Mouse (Mus musculus): Measurements from ENCODE around the gene Cd79a. TPM values are rescaled to one million over a fixed set of nuclear protein-coding genes. Genes with fewer than 3 reads are reported as not detected.

The Cd79a gene
- total and polyA plus RNA-seq, 3 experiments: 0.23 to 0.61 TPM; not detected in 1

DNA sequence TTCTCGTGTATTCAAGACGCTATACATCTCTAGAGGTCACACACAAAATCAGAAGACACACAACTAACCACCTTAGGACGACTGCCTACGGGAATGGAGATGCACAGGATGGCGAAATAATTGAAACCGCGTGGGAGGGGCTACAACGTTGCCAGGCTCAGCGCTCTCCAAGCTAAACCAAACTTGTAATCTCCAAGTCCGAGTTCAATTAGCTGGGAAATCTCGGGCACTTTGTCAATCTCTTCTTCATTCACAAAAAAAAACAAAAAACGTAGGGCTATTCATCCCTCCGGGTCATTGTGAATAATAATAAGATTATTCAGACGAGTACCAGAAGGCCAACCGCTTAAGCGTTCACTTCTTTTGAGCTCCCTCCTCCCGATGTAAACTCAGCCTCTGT, 28.1 kb upstream of the Cd79a start:
- no peak overlapping the region for H3K27ac ChIP-seq (ENCODE audit: control insufficient read depth, low read depth, low read length)
- no peaks in the 10 kb centered on the region for H3K4me1 ChIP-seq (ENCODE audit: control insufficient read depth in 1 of 2, insufficient read depth in 2 of 2, low read length in 2 of 2)
- no peaks in the 10 kb centered on the region for H3K36me3 ChIP-seq (ENCODE audit: control insufficient read depth in 1 of 2, insufficient read depth in 2 of 2, low read length in 2 of 2)
- H3K4me3 ChIP-seq (ENCODE audit: control insufficient read depth in 1 of 2, insufficient read depth in 1 of 2, low read depth in 2 of 2, low read length in 2 of 2): no peak overlapping the region
- TF ChIP-seq ETS1 (IDR thresholded peaks at IDR 0.05; ENCODE audit: low read depth, low read length) (no peak), SMC3 (IDR thresholded peaks at IDR 0.05; ENCODE audit: low read depth, low read length) (no peak), ZC3H11A (IDR thresholded peaks at IDR 0.05; ENCODE audit: low read depth, low read length) (no peak), NRF1 (IDR thresholded peaks at IDR 0.05; ENCODE audit: insufficient read depth, low read depth, low read length, poor library complexity, severe bottlenecking) (no peak), RAD21 (IDR thresholded peaks at IDR 0.05; ENCODE audit: low read depth, low read length) (no peak), POLR2AphosphoS5 (IDR thresholded peaks at IDR 0.05; ENCODE audit: borderline replicate concordance, low read depth, low read length) (no peak), JUND (IDR thresholded peaks at IDR 0.05; ENCODE audit: low read depth, low read length) (no peak), RCOR1 (IDR thresholded peaks at IDR 0.05; ENCODE audit: low read depth, low read length) (no peak), NELFE (IDR thresholded peaks at IDR 0.05; ENCODE audit: low read depth, low read length) (no peak), USF1 (IDR thresholded peaks at IDR 0.05; ENCODE audit: low read depth, low read length) (no peak), POLR2A (IDR thresholded peaks at IDR 0.05; ENCODE audit: control insufficient read depth in 1 of 2, insufficient read depth in 1 of 2, low read depth in 1 of 2, low read length in 2 of 2, poor library complexity in 1 of 2) (no peak), MAZ (IDR thresholded peaks at IDR 0.05; ENCODE audit: low read depth, low read length) (no peak), SIN3A (IDR thresholded peaks at IDR 0.05; ENCODE audit: low read length) (no peak), TCF12 (IDR thresholded peaks at IDR 0.05; ENCODE audit: low read depth, low read length) (no peak)
- H3K9me3 ChIP-seq (replicated peaks; ENCODE audit: insufficient read depth, low read length): no peaks in the 10 kb centered on the region
- peaks cover 5 to 16% of the 10 kb centered on the region in 2 experiments for H3K27me3 ChIP-seq (ENCODE audit: control insufficient read depth in 1 of 2, insufficient read depth in 2 of 2, low read length in 2 of 2)
- no peak for DNase-seq (ENCODE audit: low read depth, low spot score)
- no peak overlapping the region for H3K9ac ChIP-seq (ENCODE audit: control insufficient read depth, low read depth, low read length, poor library complexity, severe bottlenecking)
- no peaks in the 10 kb centered on the region for H3K79me2 ChIP-seq (ENCODE audit: control insufficient read depth, insufficient read depth, low read length, poor library complexity)

DNA sequence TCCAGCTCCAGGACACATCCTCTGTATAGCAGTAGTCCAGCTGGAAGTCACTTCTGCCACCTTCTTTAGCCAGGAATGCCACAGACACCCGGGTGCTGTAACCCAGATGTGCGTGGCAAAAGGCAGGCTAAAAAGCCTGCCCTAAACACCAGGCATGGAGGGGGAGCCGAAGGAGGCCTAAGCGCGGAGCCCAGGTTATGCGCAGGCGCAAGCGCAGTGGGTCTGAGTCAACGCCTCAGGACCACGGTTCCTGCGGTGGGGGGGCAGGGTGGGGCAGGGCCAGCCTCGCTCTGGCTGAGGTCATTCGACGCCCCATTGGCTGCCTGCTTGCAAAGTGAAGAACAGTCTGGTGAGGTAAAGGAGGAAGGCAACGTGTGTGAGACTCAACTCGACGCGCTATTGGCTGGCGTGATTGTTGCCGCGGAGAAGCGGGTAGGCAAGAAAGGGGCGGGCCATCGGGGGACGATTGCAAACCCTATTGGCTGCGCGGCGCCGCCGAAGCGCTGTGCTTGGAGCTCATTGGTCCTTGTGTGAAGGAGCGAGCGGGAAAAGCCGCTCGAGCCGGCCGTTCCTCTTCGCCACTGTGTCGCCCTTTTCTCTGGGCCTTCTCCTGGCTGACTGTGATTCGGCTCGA, 27.5 kb upstream of the Cd79a start, which contains the start of the genes Lypd4 and Dmrtc2:
Lypd4 (minus strand) TSS at position 410 of the 634 bp plus-strand sequence.
Dmrtc2 (plus strand) TSS at position 526 of the 634 bp plus-strand sequence.
- H3K27me3 ChIP-seq (ENCODE audit: control insufficient read depth in 1 of 2, insufficient read depth in 2 of 2, low read length in 2 of 2): peaks cover 5 to 16% of the 10 kb centered on the region in 2 experiments

More for the DNA sequence above, 27.5 kb upstream of the Cd79a start, which contains the start of the genes Lypd4 and Dmrtc2:
- no peaks in the 10 kb centered on the region for H3K4me1 ChIP-seq (ENCODE audit: control insufficient read depth in 1 of 2, insufficient read depth in 2 of 2, low read length in 2 of 2)
- H3K9ac ChIP-seq (ENCODE audit: control insufficient read depth, low read depth, low read length, poor library complexity, severe bottlenecking): no peak within 1 kb of the TSS
- H3K79me2 ChIP-seq (ENCODE audit: control insufficient read depth, insufficient read depth, low read length, poor library complexity): no peaks in the 10 kb centered on the region
- no peak for TF ChIP-seq ZNF384 (IDR thresholded peaks at IDR 0.05; ENCODE audit: low read depth, low read length)
- TF ChIP-seq SIN3A (IDR thresholded peaks at IDR 0.05; ENCODE audit: low read length): no peak
- TF ChIP-seq UBTF (IDR thresholded peaks at IDR 0.05; ENCODE audit: borderline replicate concordance, insufficient read depth, low read depth, low read length): no peak
- no peak for TF ChIP-seq CHD2 (IDR thresholded peaks at IDR 0.05; ENCODE audit: low read length)
- TF ChIP-seq ELF1 (IDR thresholded peaks at IDR 0.05; ENCODE audit: low read depth, low read length): no peak
- TF ChIP-seq NRF1 (IDR thresholded peaks at IDR 0.05; ENCODE audit: insufficient read depth, low read depth, low read length, poor library complexity, severe bottlenecking): no peak
- no peak for TF ChIP-seq BHLHE40 (IDR thresholded peaks at IDR 0.05; ENCODE audit: borderline replicate concordance, low read depth, low read length)
- no peak for TF ChIP-seq POLR2AphosphoS2 (IDR thresholded peaks at IDR 0.05; ENCODE audit: low read length)
- no peak for TF ChIP-seq GATA1 (IDR thresholded peaks at IDR 0.05; ENCODE audit: low read depth, low read length)
- no peak for TF ChIP-seq ZKSCAN1 (IDR thresholded peaks at IDR 0.05; ENCODE audit: low read depth, low read length)
- no peak for TF ChIP-seq MEF2A (IDR thresholded peaks at IDR 0.05; ENCODE audit: extremely low read depth, insufficient replicate concordance, low read depth, low read length, poor library complexity, severe bottlenecking)
- TF ChIP-seq RCOR1 (IDR thresholded peaks at IDR 0.05; ENCODE audit: low read depth, low read length): no peak
- TF ChIP-seq MAZ (IDR thresholded peaks at IDR 0.05; ENCODE audit: low read depth, low read length): no peak
- TF ChIP-seq JUND (IDR thresholded peaks at IDR 0.05; ENCODE audit: low read depth, low read length): no peak
- no peak for TF ChIP-seq RAD21 (IDR thresholded peaks at IDR 0.05; ENCODE audit: low read depth, low read length)
- no peak for TF ChIP-seq POLR2AphosphoS5 (IDR thresholded peaks at IDR 0.05; ENCODE audit: borderline replicate concordance, low read depth, low read length)
- TF ChIP-seq SMC3 (IDR thresholded peaks at IDR 0.05; ENCODE audit: low read depth, low read length): no peak
- no peak for DNase-seq (ENCODE audit: low read depth, low spot score)
- no peaks in the 10 kb centered on the region for H3K36me3 ChIP-seq (ENCODE audit: control insufficient read depth in 1 of 2, insufficient read depth in 2 of 2, low read length in 2 of 2)
- H3K27ac ChIP-seq (ENCODE audit: control insufficient read depth, low read depth, low read length): no peak within 1 kb of the TSS
- no peak within 1 kb of the TSS for H3K4me3 ChIP-seq (ENCODE audit: control insufficient read depth in 1 of 2, insufficient read depth in 1 of 2, low read depth in 2 of 2, low read length in 2 of 2)
- H3K9me3 ChIP-seq (replicated peaks; ENCODE audit: insufficient read depth, low read length): no peaks in the 10 kb centered on the region

All from MEL (cell line).